Mouse (Mus musculus) embryonic facial prominence, embryonic 14.5 days (tissue): ENCODE measurements around the gene Ssh3. TPM values are rescaled to one million over a fixed set of nuclear protein-coding genes. Genes with fewer than 3 reads are reported as not detected.
"Not testable (repeated sequence)": the region's sequence is repeated elsewhere in the genome, so short reads cannot be mapped to it uniquely, and the experiment has no call there.

Source experiments
- ATAC-seq: fragments of 200-750 bp; cut with Nextera tagmentation; 2 replicates; pipeline ENCODE4 v1.8.0; 2017; ENCODE audit warnings: low read depth, moderate number of reproducible peaks, moderate TSS enrichment
- DNase-seq: peaks from one replicate; pipeline ENCODE4 v3.0.0-alpha.2; 2015; ENCODE audit warnings: low spot score
- H3K27ac ChIP-seq: fragments of 300-500 bp; sonication (generic); replicated peaks from 2 replicates; pipeline ENCODE4 v1.5.1; 2014; ENCODE audit warnings: low read depth, mild to moderate bottlenecking, low read length, moderate library complexity
- H3K27me3 ChIP-seq: fragments of 300-500 bp; sonication (generic); replicated peaks from 2 replicates; pipeline ENCODE4 v1.6.1; 2014; ENCODE audit warnings: low read length; ENCODE audit not compliant: control insufficient read depth, insufficient read depth
- H3K36me3 ChIP-seq: fragments of 300-500 bp; sonication (generic); 2 replicates; pipeline ENCODE4 v1.6.1; 2014; ENCODE audit warnings: low read length, mixed read lengths; ENCODE audit not compliant: control insufficient read depth, insufficient read depth
- H3K4me1 ChIP-seq: fragments of 300-500 bp; sonication (generic); 2 replicates; pipeline ENCODE4 v1.6.1; 2014; ENCODE audit warnings: antibody characterized with exemption, low read length; ENCODE audit not compliant: control insufficient read depth, insufficient read depth
- H3K4me2 ChIP-seq: fragments of 300-500 bp; sonication (generic); 2 replicates; pipeline ENCODE4 v1.6.1; 2014; ENCODE audit warnings: low read depth, mild to moderate bottlenecking, low read length, moderate library complexity, mixed read lengths
- H3K4me3 ChIP-seq: fragments of 300-500 bp; sonication (generic); 2 replicates; pipeline ENCODE4 v1.5.1; 2014; ENCODE audit warnings: low read depth, mild to moderate bottlenecking, low read length
- H3K9ac ChIP-seq: fragments of 300-500 bp; sonication (generic); 2 replicates; pipeline ENCODE4 v1.6.1; 2014; ENCODE audit warnings: low read depth, mild to moderate bottlenecking, low read length, moderate library complexity, mixed read lengths
- H3K9me3 ChIP-seq: fragments of 300-500 bp; sonication (generic); 2 replicates; pipeline ENCODE4 v1.6.1; 2016; ENCODE audit warnings: low read length; ENCODE audit not compliant: control insufficient read depth
- WGBS: fragments of 180-500 bp; shearing (Covaris S2); extraction: QIAGEN DNeasy Blood & Tissue Kit; methylation state at CpG from one replicate; pipeline ENCODE4 v1.1.7; 2014; 5-methylcytosine and 5-hydroxymethylcytosine counted together
- polyA plus RNA-seq: library from polyadenylated mRNA; unstranded; fragments of >200 nt; fragmentation: Nextera tagmentation; extraction: Ambion mirVana; gene quantifications from 2 replicates; pipeline ENCODE4 v1.2.1, GENCODE M21; 2014

Gene Ssh3
- polyA plus RNA-seq, 1 experiment from 2014 or later, result 16.6 TPM

GRCm38 (mm10) chr19:4263702-4264101 is 5.3 kb downstream of the Ssh3 start:
- Histone ChIP-seq H3K36me3 (no peaks in the 10 kb centered on the region), H3K27me3 (no peaks in the 10 kb centered on the region), H3K4me3 (no peak overlapping the region), H3K9ac (no peak overlapping the region), H3K4me1 (0 out of 2 replicates have a peak, but pooled peaks cover 3% of the 10 kb centered on the region), H3K9me3 (no peaks in the 10 kb centered on the region), H3K4me2 (no peak overlapping the region), H3K27ac (no peak overlapping the region)
- ATAC-seq (peak; percentile 16; the same call in 1 of the 2 replicates), DNase-seq (no peak)
- 62% methylated on average over 14 of the region's 14 CpGs for WGBS

GRCm38 (mm10) chr19:4262756-4263155 is 6.2 kb downstream of the Ssh3 start:
- no peak for ATAC-seq
- no peak overlapping the region for H3K9ac ChIP-seq

GRCm38 (mm10) chr19:4261038-4261698 is 7.8 kb downstream of the Ssh3 start:
- H3K4me2 ChIP-seq, result no peak overlapping the region
- H3K9ac ChIP-seq, result no peak overlapping the region
- 47% methylated on average over 8 of the region's 8 CpGs for WGBS
- H3K27ac ChIP-seq, result no peak overlapping the region
- no peak overlapping the region for H3K4me3 ChIP-seq
- H3K27me3 ChIP-seq, result no peaks in the 10 kb centered on the region
- no peak for ATAC-seq
- no peak for DNase-seq
- H3K9me3 ChIP-seq, result no peaks in the 10 kb centered on the region
- H3K4me1 ChIP-seq, result no peaks in the 10 kb centered on the region
- H3K36me3 ChIP-seq, result no peaks in the 10 kb centered on the region

More at GRCm38 (mm10) chr19:4262756-4263155, 6.2 kb downstream of the Ssh3 start:
- H3K36me3 ChIP-seq, result no peaks in the 10 kb centered on the region
- no peaks in the 10 kb centered on the region for H3K4me1 ChIP-seq
- no peak for DNase-seq
- WGBS, result 66% methylated on average over 6 of the region's 6 CpGs
- no peak overlapping the region for H3K27ac ChIP-seq
- no peak overlapping the region for H3K4me2 ChIP-seq
- no peaks in the 10 kb centered on the region for H3K9me3 ChIP-seq
- no peaks in the 10 kb centered on the region for H3K27me3 ChIP-seq
- no peak overlapping the region for H3K4me3 ChIP-seq

GRCm38 (mm10) chr19:4257897-4258252 is 11.1 kb downstream of the Ssh3 start:
- 22% methylated on average over 12 of the region's 12 CpGs for WGBS
- Histone ChIP-seq H3K9ac (peak overlapping the region; percentile 68), H3K27ac (no peak overlapping the region), H3K27me3 (no peaks in the 10 kb centered on the region), H3K9me3 (no peaks in the 10 kb centered on the region), H3K4me2 (peak overlapping the region; percentile 74), H3K4me3 (peak overlapping the region; percentile 58), H3K4me1 (no peaks in the 10 kb centered on the region), H3K36me3 (no peaks in the 10 kb centered on the region)
- ATAC-seq (no peak; the same call in 1 of the 2 replicates), DNase-seq (no peak)

- Histone ChIP-seq H3K36me3 (no peaks in the 10 kb centered on the region), H3K4me3 (peak overlapping the region; percentile 58), H3K4me2 (peak overlapping the region; percentile 74), H3K4me1 (no peaks in the 10 kb centered on the region), H3K27me3 (no peaks in the 10 kb centered on the region), H3K9me3 (no peaks in the 10 kb centered on the region), H3K27ac (no peak overlapping the region), H3K9ac (peak overlapping the region; percentile 68)
- under 1% methylated on average over 41 of the region's 41 CpGs for WGBS
- ATAC-seq (peak; percentile 92), DNase-seq (peak; percentile 97)
These were observed 11.6 kb downstream of the Ssh3 start for GRCm38 (mm10) chr19:4257216-4257896.

- Histone ChIP-seq H3K27me3 (no peaks in the 10 kb centered on the region), H3K27ac (no peak overlapping the region), H3K9ac (no peak overlapping the region), H3K4me3 (no peak overlapping the region), H3K9me3 (no peaks in the 10 kb centered on the region), H3K36me3 (no peaks in the 10 kb centered on the region), H3K4me1 (no peaks in the 10 kb centered on the region), H3K4me2 (no peak overlapping the region)
- no peak for ATAC-seq
- WGBS, result 71% methylated on average over 11 of the region's 11 CpGs
- no peak for DNase-seq
These were observed 13.3 kb downstream of the Ssh3 start for GRCm38 (mm10) chr19:4255583-4256162.

- Histone ChIP-seq H3K27me3 (no peaks in the 10 kb centered on the region), H3K4me2 (no peak overlapping the region), H3K4me1 (no peaks in the 10 kb centered on the region), H3K9ac (no peak overlapping the region), H3K27ac (no peak overlapping the region), H3K36me3 (no peaks in the 10 kb centered on the region), H3K4me3 (no peak overlapping the region), H3K9me3 (no peaks in the 10 kb centered on the region)
- DNase-seq (no peak), ATAC-seq (no peak)
- 84% methylated on average over 7 of the region's 7 CpGs for WGBS
These were observed 14.8 kb downstream of the Ssh3 start for GRCm38 (mm10) chr19:4254230-4254629.

GRCm38 (mm10) chr19:4248683-4249082 is 20.3 kb downstream of the Ssh3 start:
- not testable (repeated sequence) for ATAC-seq, H3K27me3 ChIP-seq, H3K4me2 ChIP-seq, H3K27ac ChIP-seq, H3K9ac ChIP-seq, H3K9me3 ChIP-seq, DNase-seq, H3K4me3 ChIP-seq, H3K36me3 ChIP-seq, H3K4me1 ChIP-seq
- WGBS, result 71% methylated on average over 1 of the region's 1 CpGs
